ENCODE assay signal across 21 mouse cellular contexts in genomic region chr1:84463976-84464662, GRCm38 (mm10).
A peak's percentile ranks its signal among the peaks of the same experiment; 100 is the strongest.
DNase-seq lines count a peak whose midpoint lies in the region; ATAC-seq lines count a peak whose summit lies in the region.
"Had no signal": no experiment of that assay in that cellular context is flagged by ENCODE, and none has a peak within 500 bp of the region (broad histone marks: within the 10 kb centered on the region; RNA-seq: fewer than 3 reads in every experiment).

No protein-coding gene starts in this region.

- no peaks in the 10 kb centered on the region for H3K27me3 ChIP-seq in intestine, embryonic 16.5 days (replicated peaks; ENCODE audit: control insufficient read depth, insufficient read depth, low read length)
- H3K27me3 ChIP-seq: CH12.LX; embryonic facial prominence, embryonic 13.5 days; limb, embryonic 15.5 days had no signal

- H3K27ac ChIP-seq in intestine, embryonic 16.5 days (ENCODE audit: low read length), result no peak overlapping the region
- H3K27ac ChIP-seq: embryonic facial prominence, embryonic 13.5 days; heart, adult 2 months; limb, embryonic 15.5 days; midbrain, embryonic 10.5 days had no signal

- DNase-seq in layer of hippocampus, adult 11-12 months (ENCODE audit: low spot score), result peak; percentile 12
- no peak for DNase-seq in layer of hippocampus, postnatal 10 days (ENCODE audit: low spot score in 2 of 2)
- peak; percentile 23 to 42 for DNase-seq in right cerebral cortex, adult 2 months (ENCODE audit: low spot score in 2 of 2)
- DNase-seq in right cerebral cortex, postnatal 14 days, result no peak
- peak; percentile 17 for DNase-seq in layer of hippocampus, adult 9-10 months (ENCODE audit: low spot score)
- no peak for DNase-seq in heart, adult 8-10 months (ENCODE audit: low spot score)
- DNase-seq: adrenal gland, adult 8-10 months; cerebellum, adult 2 months; forebrain, postnatal 0 days; gastrocnemius, postnatal 14 days; heart, adult 2 months; liver, postnatal 0 days; lung, postnatal 14 days; spleen, adult 18-20 months; thymus, adult 2 months had no signal

- no peaks in the 10 kb centered on the region for H3K36me3 ChIP-seq in intestine, embryonic 16.5 days (ENCODE audit: control insufficient read depth, insufficient read depth, low read length)
- H3K36me3 ChIP-seq: embryonic facial prominence, embryonic 13.5 days; limb, embryonic 15.5 days; midbrain, embryonic 10.5 days had no signal

- WGBS in intestine, embryonic 16.5 days, result 88% methylated on average over 5 of the region's 5 CpGs

- H3K4me2 ChIP-seq in intestine, embryonic 16.5 days (ENCODE audit: low read depth, low read length), result no peak overlapping the region
- H3K4me2 ChIP-seq: embryonic facial prominence, embryonic 13.5 days; limb, embryonic 15.5 days had no signal

- H3K4me1 ChIP-seq in intestine, embryonic 16.5 days (ENCODE audit: control insufficient read depth, insufficient read depth, low read length), result no peaks in the 10 kb centered on the region
- H3K4me1 ChIP-seq: embryonic facial prominence, embryonic 13.5 days; limb, embryonic 15.5 days; midbrain, embryonic 10.5 days had no signal

- H3K4me3 ChIP-seq in intestine, embryonic 16.5 days (ENCODE audit: low read length), result no peak overlapping the region
- H3K4me3 ChIP-seq: embryonic facial prominence, embryonic 13.5 days; heart, adult 2 months; limb, embryonic 15.5 days; midbrain, embryonic 10.5 days had no signal

- H3K9ac ChIP-seq in intestine, embryonic 16.5 days (ENCODE audit: low read depth, low read length), result no peak overlapping the region
- H3K9ac ChIP-seq: embryonic facial prominence, embryonic 13.5 days; forebrain, postnatal 0 days; limb, embryonic 15.5 days; liver, postnatal 0 days had no signal

- H3K9me3 ChIP-seq in intestine, embryonic 16.5 days (ENCODE audit: control insufficient read depth, low read length), result no peaks in the 10 kb centered on the region
- H3K9me3 ChIP-seq: embryonic facial prominence, embryonic 13.5 days; limb, embryonic 15.5 days; midbrain, embryonic 10.5 days had no signal

- ATAC-seq in intestine, embryonic 16.5 days, result no peak
- ATAC-seq: forebrain, postnatal 0 days; intestine, postnatal 0 days; liver, postnatal 0 days had no signal

Comparison
In these comparisons a context has a peak if more than half of its experiments do, and no peak if none do; other contexts are left out.
1. DNase-seq: peak in layer of hippocampus, adult 11-12 months (single experiment), right cerebral cortex, adult 2 months (2 of 2) and layer of hippocampus, adult 9-10 months (single experiment); none in layer of hippocampus, postnatal 10 days (0 of 2), right cerebral cortex, postnatal 14 days (single experiment) and heart, adult 8-10 months (single experiment).